Mouse (Mus musculus): ENCODE results near the gene Atp5d.

The Atp5d gene

DNA sequence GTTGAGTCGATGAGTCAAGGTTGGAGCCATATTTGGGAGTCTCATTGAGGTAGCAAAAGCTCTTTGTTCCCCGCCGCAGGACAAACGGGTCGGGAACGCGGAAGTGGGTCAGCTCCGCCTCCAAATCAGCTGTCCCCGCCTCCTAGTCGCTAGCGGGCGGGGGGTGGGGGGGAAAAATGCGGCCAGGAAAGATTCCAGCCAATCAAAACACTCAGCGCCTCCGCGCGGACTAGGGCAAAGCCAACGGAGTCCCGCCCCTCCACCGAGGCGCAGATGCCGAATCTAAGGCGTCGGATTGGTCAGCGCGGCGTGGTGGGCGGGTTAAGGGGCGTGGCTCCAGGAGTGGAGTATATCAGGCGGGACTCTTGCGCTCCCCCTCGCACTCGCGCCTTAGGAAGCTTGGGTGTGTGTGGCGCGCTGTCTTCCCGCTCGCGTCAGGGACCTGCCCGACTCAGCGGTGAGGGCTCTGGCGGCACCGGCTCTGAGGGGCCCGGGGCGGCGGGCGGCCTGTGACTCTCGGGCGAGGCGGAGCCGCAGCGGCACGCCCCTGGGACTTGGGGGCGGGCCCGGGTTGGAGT, 29.1 kb downstream of the Atp5d start:
- peak; percentile 97 to 99 for DNase-seq (ENCODE audit: low spot score in 2 of 2)

DNA sequence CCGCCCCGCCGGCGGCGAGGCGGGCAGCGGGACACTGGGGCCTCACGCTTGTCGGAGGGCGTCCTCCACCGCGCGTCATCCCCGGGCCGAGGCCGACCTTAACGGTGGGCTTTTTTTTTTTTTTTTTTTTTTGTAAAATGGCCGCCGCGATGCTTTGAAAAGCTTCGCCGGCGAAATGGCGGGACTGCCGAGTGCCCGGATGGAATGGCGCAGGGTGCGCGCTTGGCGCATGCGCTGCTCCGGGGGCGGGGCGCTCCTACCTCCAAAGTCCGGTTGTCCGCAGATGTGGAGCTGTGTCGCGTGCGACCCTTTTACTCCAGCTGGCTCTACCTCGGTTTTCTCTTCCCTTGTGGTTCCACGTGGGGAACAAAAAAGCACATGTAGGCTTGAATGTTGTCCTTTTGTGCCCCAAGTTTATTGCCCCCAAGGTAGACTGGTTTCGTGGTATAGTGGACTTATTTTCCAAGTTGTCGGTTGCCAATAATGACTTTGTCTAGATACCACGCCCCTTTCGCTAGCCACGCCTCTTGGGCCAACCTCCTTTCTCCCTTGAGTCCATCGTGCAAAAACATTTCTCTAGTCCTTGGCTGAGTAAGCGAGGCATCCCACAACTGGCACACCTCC, 29.7 kb downstream of the Atp5d start:
- peak; percentile 89 to 94 for DNase-seq (ENCODE audit: low spot score in 2 of 2)

DNA sequence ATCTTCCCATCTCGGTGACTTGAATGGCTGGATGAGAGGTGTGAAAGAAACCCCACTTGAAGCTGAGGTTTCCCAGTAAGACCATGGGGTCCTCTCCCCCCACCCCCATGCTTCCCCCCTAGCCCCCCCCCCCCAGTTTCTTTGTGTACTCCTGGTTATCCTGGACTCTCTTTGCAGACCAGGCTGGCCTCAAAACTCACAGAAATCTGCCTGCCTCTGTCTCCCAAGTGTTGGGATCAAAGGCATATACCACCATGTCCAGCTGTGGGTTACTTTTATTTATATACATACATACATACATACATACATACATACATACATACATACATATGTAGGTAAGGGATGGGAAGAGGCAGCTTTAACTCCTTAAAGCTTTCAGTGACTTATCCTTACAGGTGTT, 30.6 kb downstream of the Atp5d start:
- DNase-seq (ENCODE audit: low spot score in 2 of 2) = no peak

GRCm38 (mm10) chr10:80169651-80170050, 31.2 kb downstream of the Atp5d start:
- no peak for DNase-seq (ENCODE audit: low spot score in 2 of 2)

DNA sequence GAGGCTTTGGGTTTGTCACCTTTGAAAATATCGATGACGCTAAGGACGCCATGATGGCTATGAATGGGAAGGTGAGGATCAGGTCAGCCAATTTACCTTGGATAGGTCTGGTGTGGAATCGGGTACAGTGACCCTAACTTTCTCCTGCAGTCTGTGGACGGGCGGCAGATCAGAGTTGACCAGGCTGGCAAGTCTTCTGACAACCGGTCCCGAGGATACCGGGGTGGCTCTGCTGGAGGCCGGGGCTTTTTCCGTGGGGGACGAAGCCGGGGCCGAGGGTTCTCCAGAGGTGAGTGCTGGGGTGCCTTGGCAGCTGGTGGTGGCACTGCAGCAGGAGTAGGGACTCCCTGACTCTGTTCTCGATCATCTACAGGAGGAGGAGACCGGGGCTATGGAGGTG, 31.6 kb downstream of the Atp5d start:
- DNase-seq (ENCODE audit: low spot score in 2 of 2) = peak in 1 of 2 experiments; percentile 4

DNA sequence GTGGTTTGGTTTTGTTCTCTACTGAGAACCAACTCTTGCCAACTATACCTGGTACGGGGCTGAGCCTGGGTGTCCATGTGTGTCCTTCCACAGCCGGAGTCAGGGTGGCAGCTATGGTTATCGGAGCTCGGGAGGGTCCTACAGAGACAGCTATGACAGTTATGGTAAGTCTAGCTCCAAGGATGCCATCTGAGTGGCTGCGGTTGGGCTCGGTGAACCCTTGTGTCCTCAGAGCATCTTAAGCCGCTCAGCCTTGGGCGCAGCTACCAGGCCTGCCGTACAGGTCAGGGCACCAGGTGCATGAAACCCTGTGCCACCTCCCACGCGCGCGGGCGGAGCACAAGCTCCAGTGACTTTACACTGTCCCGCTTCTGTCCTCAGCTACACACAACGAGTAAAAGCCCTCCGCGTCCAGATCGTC, 32.2 kb downstream of the Atp5d start:
- DNase-seq (ENCODE audit: low spot score in 2 of 2) = no peak

- no peak for DNase-seq (ENCODE audit: low spot score in 2 of 2)
Observed at GRCm38 (mm10) chr10:80171252-80171651, 32.8 kb downstream of the Atp5d start.

- peak in 1 of 2 experiments; percentile 3 for DNase-seq (ENCODE audit: low spot score in 2 of 2)
Observed at GRCm38 (mm10) chr10:80171760-80172526, 33.5 kb downstream of the Atp5d start.

- peak; percentile 87 to 93 for DNase-seq (ENCODE audit: low spot score in 2 of 2)
Observed at GRCm38 (mm10) chr10:80172527-80173292, 34.3 kb downstream of the Atp5d start, which contains the start of gene 1600002K03Rik. Gene 1600002K03Rik, plus strand, starts transcription at chr10:80172944.

- DNase-seq (ENCODE audit: low spot score in 2 of 2) = no peak
Observed at GRCm38 (mm10) chr10:80173358-80173757, 34.9 kb downstream of the Atp5d start.

DNA sequence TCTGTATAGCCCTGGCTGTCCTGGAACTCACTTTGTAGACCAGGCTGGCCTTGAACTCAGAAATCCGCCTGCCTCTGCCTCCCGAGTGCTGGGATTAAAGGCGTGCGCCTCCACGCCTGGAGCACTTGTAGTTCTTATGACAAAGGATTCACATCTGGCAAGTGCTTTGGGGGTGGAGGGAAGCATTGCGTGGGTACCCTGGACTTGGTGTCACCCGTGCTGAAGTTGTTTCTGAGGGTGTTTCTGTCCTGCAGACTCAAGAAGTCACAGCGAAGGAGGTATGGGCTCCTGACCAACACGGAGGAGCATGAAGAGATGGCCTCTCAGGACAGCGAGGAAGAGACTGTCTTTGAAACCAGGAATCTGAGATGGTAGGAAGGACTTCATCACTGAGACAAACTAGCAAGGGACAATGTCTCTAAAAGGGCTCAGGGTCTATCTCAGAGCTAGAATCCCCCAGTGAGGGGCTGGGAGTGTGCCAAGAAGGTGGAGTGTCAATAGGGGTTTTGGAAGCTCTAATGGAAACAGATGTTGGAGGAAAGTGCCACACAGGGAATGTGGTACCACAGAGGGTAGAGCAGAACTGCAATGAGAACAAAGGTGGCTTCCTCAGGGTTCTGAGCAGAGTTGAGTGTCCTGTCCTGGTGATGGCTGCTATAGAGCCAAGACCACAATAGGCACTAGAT, 35.7 kb downstream of the Atp5d start:
- peak in 1 of 2 experiments; percentile 4 for DNase-seq (ENCODE audit: low spot score in 2 of 2)

GRCm38 (mm10) chr10:80174705-80175104, 36.3 kb downstream of the Atp5d start:
- peak in 1 of 2 experiments; percentile 7 for DNase-seq (ENCODE audit: low spot score in 2 of 2)

GRCm38 (mm10) chr10:80175536-80176269, 37.3 kb downstream of the Atp5d start:
- no peak for DNase-seq (ENCODE audit: low spot score in 2 of 2)

GRCm38 (mm10) chr10:80176270-80176834, 37.9 kb downstream of the Atp5d start:
- no peak for DNase-seq (ENCODE audit: low spot score in 2 of 2)

DNA sequence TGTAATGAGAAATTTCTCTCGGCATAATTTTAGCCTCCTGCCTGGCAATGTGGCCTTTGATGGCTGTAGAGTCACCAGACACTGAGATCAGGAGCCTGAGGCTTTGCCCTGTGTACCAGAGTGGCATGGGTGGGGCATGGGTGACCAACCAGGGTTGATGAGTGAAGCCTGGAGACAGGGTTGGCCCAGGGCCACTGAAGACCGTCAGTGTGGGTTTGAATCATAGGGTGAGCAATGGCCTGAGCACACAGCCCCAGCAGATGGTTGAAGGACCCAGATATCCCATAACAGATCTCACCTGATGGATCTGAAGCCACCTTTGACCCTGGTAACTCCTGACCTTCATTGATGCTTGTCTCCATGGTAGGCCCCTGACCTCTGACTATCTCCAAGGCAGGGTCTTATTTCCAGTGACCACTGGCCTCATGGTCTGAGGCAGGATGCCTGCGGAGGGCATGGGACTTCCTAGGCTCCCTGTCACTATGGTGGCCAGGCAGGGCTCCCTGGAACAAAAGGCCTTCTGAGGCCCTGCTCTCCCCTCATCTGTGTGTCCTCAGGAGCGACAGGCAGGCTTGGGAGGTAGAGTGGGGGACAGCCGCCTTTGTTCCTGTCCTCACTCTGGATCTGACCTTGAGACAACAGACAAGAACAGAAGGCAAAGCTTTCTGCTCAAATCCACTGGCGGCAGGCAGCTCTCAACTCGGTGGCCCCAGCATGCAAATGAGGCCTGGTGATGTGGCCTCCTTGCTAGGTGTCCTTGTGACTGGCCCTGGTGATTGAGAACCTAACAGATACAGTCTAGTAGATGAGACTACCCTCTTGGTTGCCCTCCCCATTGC, 39.2 kb downstream of the Atp5d start:
- no peak for DNase-seq (ENCODE audit: low spot score in 2 of 2)

- peak in 1 of 2 experiments; percentile 33 for DNase-seq (ENCODE audit: low spot score in 2 of 2)
Observed at GRCm38 (mm10) chr10:80179068-80180051, 40.9 kb downstream of the Atp5d start, which contains the start of gene Efna2. Gene Efna2, plus strand, starts transcription at chr10:80179482.

DNA sequence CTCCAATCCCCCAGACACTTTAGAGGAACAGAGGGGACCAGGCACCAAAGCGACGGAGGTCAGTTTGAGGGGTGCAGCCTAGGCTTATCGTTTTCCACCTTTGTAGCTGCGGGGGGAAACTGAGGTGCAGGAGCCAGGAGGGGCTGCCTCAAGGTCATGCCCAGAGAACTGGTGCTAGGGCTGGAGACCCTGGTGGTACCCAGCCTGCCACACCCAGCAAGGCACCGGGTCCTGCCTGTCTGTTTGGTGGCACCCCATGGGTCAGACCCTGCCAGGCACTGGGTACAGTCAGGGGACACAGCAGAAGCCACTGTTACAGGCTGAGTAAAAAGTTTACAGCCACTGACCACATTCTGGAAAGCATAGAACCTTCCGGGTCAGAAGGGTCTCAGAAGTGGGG, 41.9 kb downstream of the Atp5d start:
- DNase-seq (ENCODE audit: low spot score in 2 of 2) = no peak

- DNase-seq (ENCODE audit: low spot score in 2 of 2) = no peak
Observed at GRCm38 (mm10) chr10:80180823-80181222, 42.4 kb downstream of the Atp5d start.

All from right cerebral cortex, adult 2 months (tissue).